Mouse (Mus musculus) neural tube, embryonic 13.5 days (tissue): ENCODE data around the gene Pdlim7. TPM values are rescaled to one million over a fixed set of nuclear protein-coding genes. Genes with fewer than 3 reads are reported as not detected.

Experiments used
- ATAC-seq: fragments of 200-750 bp; cut with Nextera tagmentation; 2 replicates; pipeline ENCODE4 v1.8.0; 2017; ENCODE audit warnings: low read depth, mild to moderate bottlenecking, moderate TSS enrichment, moderate library complexity
- H3K27ac ChIP-seq: fragments of 300-500 bp; sonication (generic); replicated peaks from 2 replicates; pipeline ENCODE4 v1.5.1; 2015; ENCODE audit warnings: moderate library complexity, mild to moderate bottlenecking, inconsistent platforms
- H3K27me3 ChIP-seq: fragments of 300-500 bp; sonication (generic); 2 replicates; pipeline ENCODE4 v1.6.1; 2015; ENCODE audit warnings: mild to moderate bottlenecking, inconsistent platforms
- H3K36me3 ChIP-seq: fragments of 300-500 bp; sonication (generic); 2 replicates; pipeline ENCODE4 v1.6.1; 2015; ENCODE audit warnings: mild to moderate bottlenecking, inconsistent platforms
- H3K4me1 ChIP-seq: fragments of 300-500 bp; sonication (generic); replicated peaks from 2 replicates; pipeline ENCODE4 v1.6.1; 2015; ENCODE audit warnings: inconsistent platforms
- H3K4me2 ChIP-seq: fragments of 300-500 bp; sonication (generic); 2 replicates; pipeline ENCODE4 v1.6.1; 2015; ENCODE audit warnings: inconsistent platforms, mild to moderate bottlenecking, moderate library complexity
- H3K4me3 ChIP-seq: fragments of 300-500 bp; sonication (generic); 2 replicates; pipeline ENCODE4 v1.5.1; 2015; ENCODE audit warnings: mild to moderate bottlenecking, inconsistent platforms
- H3K9ac ChIP-seq: fragments of 300-500 bp; sonication (generic); 2 replicates; pipeline ENCODE4 v1.6.1; 2015; ENCODE audit warnings: moderate library complexity, mild to moderate bottlenecking, inconsistent platforms
- H3K9me3 ChIP-seq: fragments of 300-500 bp; sonication (generic); 2 replicates; pipeline ENCODE4 v1.6.1; 2016; ENCODE audit warnings: inconsistent platforms
- WGBS: fragments of 180-500 bp; shearing (Covaris S2); methylation state at CpG from one replicate; pipeline ENCODE4 v1.1.7; 2015; 5-methylcytosine and 5-hydroxymethylcytosine counted together
- microRNA-seq: library from miRNA; unstranded; fragments of <30 nt; microRNA quantifications from one replicate; pipeline ENCODE4, GENCODE M21; 2016
- polyA plus RNA-seq: library from polyadenylated mRNA; unstranded; fragments of >200 nt; fragmentation: Nextera tagmentation; extraction: Ambion mirVana; gene quantifications from 2 replicates; pipeline ENCODE4 v1.2.1, GENCODE M21; 2015

Pdlim7 gene
- polyA plus RNA-seq, 1 experiment from 2014 or later, result 155 TPM

DNA sequence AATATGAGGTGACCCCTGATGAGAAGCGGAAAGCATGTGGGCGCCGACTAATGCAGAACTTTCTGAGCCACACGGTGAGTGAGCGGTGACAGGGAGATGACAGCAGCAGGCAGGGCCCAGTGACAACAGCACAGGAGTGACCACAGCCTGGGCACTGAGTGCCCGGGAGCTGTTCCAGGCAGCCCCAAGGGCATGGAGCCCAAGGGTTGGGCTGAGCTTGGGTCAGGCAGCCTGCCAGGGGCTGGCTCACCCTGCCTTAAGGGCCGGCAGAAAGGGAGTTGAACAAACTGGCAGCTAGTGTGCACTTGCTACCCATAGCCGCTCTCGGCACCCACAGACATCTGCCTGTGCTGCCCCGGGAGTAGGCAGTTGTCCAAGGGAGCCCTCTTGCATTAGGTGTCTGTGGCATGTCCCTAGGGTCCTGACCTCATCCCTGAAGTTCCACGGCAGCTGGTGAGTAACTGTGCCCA is 62.9 kb downstream of the Pdlim7 start:
- Histone ChIP-seq H3K4me2 (no peak overlapping the region), H3K27ac (no peak overlapping the region), H3K4me1 (peaks cover 29% of the 10 kb centered on the region), H3K4me3 (no peak overlapping the region), H3K27me3 (no peaks in the 10 kb centered on the region), H3K9me3 (no peaks in the 10 kb centered on the region), H3K36me3 (peaks cover 62% of the 10 kb centered on the region), H3K9ac (no peak overlapping the region)
- no peak for ATAC-seq
- 91% methylated on average over 11 of the region's 11 CpGs for WGBS

DNA sequence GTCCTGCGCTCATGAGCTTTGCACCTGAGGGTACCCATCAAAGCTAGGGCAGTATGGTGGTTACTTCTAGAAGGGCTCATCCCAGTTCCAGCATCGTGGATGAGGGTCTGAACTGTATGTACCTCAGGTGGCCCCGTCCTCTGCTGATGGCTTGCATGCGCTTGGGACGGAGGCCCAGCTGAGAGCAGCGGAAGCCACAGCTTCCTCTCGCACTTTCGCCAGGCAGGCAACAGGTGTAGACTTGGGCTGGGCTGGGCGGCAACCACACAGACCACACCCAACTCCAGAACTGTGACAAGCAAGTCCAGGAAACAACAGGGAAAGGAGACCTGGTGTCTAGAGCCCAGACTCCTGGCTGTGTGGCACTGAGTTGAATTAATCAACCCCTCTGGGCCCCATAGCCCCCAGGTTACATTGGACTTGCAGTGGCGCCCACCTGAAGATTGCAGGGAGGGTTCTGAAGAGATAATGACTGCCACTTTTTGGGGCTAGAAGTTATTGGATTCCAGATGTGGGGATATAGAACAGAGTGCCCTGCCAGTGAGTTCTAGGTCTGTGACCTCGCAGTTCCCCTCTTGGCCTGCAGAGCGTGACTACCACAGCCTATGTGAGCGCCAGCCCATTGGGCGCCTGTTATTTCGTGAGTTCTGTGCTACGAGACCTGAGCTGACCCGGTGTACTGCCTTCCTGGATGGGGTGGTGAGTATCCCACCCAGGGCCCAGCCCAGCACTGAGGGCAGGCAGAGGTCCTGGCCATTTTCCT is 63.6 kb downstream of the Pdlim7 start:
- WGBS, result 94% methylated on average over 17 of the region's 17 CpGs
- H3K9ac ChIP-seq, result no peak overlapping the region
- no peak overlapping the region for H3K4me2 ChIP-seq
- no peaks in the 10 kb centered on the region for H3K9me3 ChIP-seq
- no peak for ATAC-seq
- no peaks in the 10 kb centered on the region for H3K27me3 ChIP-seq
- peaks cover 29% of the 10 kb centered on the region for H3K4me1 ChIP-seq
- H3K27ac ChIP-seq, result no peak overlapping the region
- peaks cover 55% of the 10 kb centered on the region for H3K36me3 ChIP-seq
- H3K4me3 ChIP-seq, result no peak overlapping the region

DNA sequence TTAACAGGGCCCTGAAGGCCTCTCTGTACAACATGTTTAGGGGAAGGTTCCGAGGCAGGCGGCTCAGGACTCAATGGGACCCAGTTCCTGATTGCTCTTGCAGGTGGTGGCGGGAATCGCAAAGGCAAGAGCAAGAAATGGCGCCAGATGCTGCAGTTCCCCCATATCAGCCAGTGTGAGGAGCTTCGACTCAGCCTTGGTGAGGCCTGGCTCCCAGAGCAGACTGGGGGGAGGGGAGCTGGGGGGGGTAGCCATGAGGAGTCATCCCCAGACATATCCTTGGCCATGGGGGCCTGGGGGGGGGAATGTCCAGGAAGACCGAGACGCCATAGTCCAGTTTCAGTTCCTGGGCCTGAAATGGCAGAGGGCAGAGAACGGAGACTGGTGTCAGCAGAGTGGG is 64.3 kb downstream of the Pdlim7 start:
- H3K4me3 ChIP-seq, result no peak overlapping the region
- no peak overlapping the region for H3K4me2 ChIP-seq
- peaks cover 49% of the 10 kb centered on the region for H3K36me3 ChIP-seq
- no peaks in the 10 kb centered on the region for H3K9me3 ChIP-seq
- ATAC-seq, result no peak
- H3K9ac ChIP-seq, result no peak overlapping the region
- H3K4me1 ChIP-seq, result peaks cover 29% of the 10 kb centered on the region
- no peak overlapping the region for H3K27ac ChIP-seq
- 91% methylated on average over 9 of the region's 9 CpGs for WGBS
- no peaks in the 10 kb centered on the region for H3K27me3 ChIP-seq

DNA sequence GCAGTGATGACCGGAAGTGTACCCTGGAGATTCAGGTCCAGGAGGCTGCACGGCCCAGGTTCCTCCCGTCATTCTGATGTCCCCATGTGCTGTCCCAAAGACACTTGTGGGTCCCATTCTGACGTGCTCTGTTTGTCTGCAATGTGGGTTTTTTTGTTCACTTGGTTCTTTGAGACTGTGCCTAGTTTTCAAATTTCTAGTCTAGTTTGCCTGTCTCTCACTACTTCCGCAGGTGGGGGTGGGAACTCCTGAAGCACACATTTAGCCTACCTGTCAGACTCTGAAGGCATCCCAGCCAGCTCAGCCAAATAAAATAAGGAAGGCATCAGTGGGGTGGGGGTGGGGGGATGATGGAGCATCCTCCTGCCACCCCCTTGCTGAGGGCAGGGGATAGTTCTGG is 65.3 kb downstream of the Pdlim7 start:
- Histone ChIP-seq H3K4me2 (no peak overlapping the region), H3K9me3 (no peaks in the 10 kb centered on the region), H3K4me3 (no peak overlapping the region), H3K36me3 (peaks cover 39% of the 10 kb centered on the region), H3K4me1 (peaks cover 37% of the 10 kb centered on the region), H3K27ac (no peak overlapping the region), H3K9ac (0 out of 2 replicates have a peak overlapping the region, but pooled peaks have one; percentile 2), H3K27me3 (no peaks in the 10 kb centered on the region)
- no peak for ATAC-seq
- WGBS, result 86% methylated on average over 5 of the region's 5 CpGs

DNA sequence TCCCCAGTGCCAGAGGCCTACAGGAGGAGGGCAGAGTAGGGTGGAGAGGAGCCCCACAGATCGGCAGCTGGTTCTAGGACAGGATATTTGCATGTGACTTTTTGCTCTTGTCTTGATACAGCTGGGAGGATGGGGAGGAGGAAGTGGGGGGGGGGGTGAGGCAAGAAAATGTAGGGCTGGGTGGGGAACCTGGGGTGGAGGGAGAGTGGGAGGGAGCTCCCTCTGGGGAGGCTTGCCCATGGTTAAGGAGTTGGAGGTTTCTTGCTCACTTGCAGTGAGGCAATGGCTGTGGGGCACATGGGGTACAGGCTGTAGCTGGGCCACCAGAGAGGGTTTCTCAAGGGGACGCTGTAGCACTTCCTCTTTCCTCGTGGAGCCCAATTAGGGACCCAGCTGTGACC is 65.9 kb downstream of the Pdlim7 start:
- H3K4me3 ChIP-seq, result no peak overlapping the region
- H3K27ac ChIP-seq, result no peak overlapping the region
- peaks cover 37% of the 10 kb centered on the region for H3K4me1 ChIP-seq
- H3K36me3 ChIP-seq, result peaks cover 33% of the 10 kb centered on the region
- peak overlapping the region; percentile 95 for H3K9ac ChIP-seq
- no peaks in the 10 kb centered on the region for H3K9me3 ChIP-seq
- H3K4me2 ChIP-seq, result no peak overlapping the region
- no peak for ATAC-seq
- 55% methylated on average over 3 of the region's 3 CpGs for WGBS
- H3K27me3 ChIP-seq, result no peaks in the 10 kb centered on the region

DNA sequence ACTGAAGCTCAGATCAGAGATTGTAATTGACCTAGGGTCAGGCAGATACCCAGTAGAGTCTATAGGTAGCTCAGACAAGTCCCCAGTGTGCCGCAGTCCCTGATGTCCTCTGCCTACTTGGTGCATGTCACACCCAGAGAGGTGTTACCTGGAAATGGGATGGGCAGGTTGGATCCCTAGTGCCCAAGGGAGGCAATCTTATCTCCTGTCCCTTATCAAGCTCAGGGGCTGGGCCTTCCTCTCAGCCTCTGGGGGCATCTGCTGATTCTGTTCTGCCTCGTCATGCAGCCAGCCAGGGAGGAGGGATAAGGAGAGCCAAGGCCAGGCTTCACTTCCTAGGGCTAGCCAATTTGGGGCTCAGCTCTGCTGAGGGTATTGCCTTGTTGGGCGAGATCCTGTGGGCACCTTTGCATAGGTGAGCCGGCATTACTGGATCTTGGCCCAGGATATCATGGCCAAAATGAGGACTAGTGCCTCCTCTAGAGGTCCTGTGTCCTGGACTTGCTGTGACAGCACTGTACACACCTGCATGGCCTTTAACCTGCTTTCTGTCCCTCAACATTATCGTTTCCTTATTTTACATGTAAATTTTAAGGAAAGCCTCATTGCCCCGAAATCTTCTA is 66.9 kb downstream of the Pdlim7 start:
- Histone ChIP-seq H3K27ac (no peak overlapping the region), H3K4me3 (peak overlapping the region; percentile 90), H3K9ac (peak overlapping the region; percentile 95), H3K9me3 (no peaks in the 10 kb centered on the region), H3K4me1 (peaks cover 37% of the 10 kb centered on the region), H3K36me3 (peaks cover 23% of the 10 kb centered on the region), H3K27me3 (no peaks in the 10 kb centered on the region), H3K4me2 (peak overlapping the region; percentile 84)
- 86% methylated on average over 6 of the region's 6 CpGs for WGBS
- no peak for ATAC-seq

Small RNA genes lying within 50 kb of the gene (microRNA-seq; reads per million reads assigned to microRNA genes)
- not detected for gene Mir6943
- 54.8 reads per million, percentile 48 among the genes with 10 or more reads in this experiment for gene Mir6944
- gene Mir6945, result 1.6 reads per million, percentile 3 among the genes with 10 or more reads in this experiment

Other genes starting within 250 kb of the Pdlim7 start
- 288 and 299 TPM in 2 replicates for gene Prelid1, start 193.2 kb downstream of the Pdlim7 start, polyA plus RNA-seq
- gene Rab24, start 191.7 kb downstream of the Pdlim7 start, polyA plus RNA-seq, result 89.1 and 97.9 TPM in 2 replicates
- gene Mxd3, start 183.9 kb downstream of the Pdlim7 start, polyA plus RNA-seq, result 9.7 and 11.2 TPM in 2 replicates
- gene Lman2, start 150.9 kb downstream of the Pdlim7 start, polyA plus RNA-seq, result 56.6 and 59.4 TPM in 2 replicates
- 0.13 and 0.87 TPM in 2 replicates for gene Rgs14, start 143.9 kb downstream of the Pdlim7 start, polyA plus RNA-seq
- gene Slc34a1, start 115.5 kb downstream of the Pdlim7 start, polyA plus RNA-seq, result not detected in 2 replicates
- 0.83 TPM in 1 of 2 replicates, not detected in the other for gene Pfn3, start 98.4 kb downstream of the Pdlim7 start, polyA plus RNA-seq
- 0.25 TPM in 1 of 2 replicates, not detected in the other for gene F12, start 86.9 kb downstream of the Pdlim7 start, polyA plus RNA-seq
- 35.7 and 38.5 TPM in 2 replicates for gene Grk6, start 68.6 kb downstream of the Pdlim7 start, polyA plus RNA-seq
- 2.5 and 3.1 TPM in 2 replicates for gene Prr7, start 49.4 kb downstream of the Pdlim7 start, polyA plus RNA-seq
- gene Dbn1, start 25.6 kb downstream of the Pdlim7 start, polyA plus RNA-seq, result 574 and 615 TPM in 2 replicates
- 4.2 and 4.6 TPM in 2 replicates for gene Dok3, start 15.6 kb upstream of the Pdlim7 start, polyA plus RNA-seq
- gene Ddx41, start 23.0 kb upstream of the Pdlim7 start, polyA plus RNA-seq, result 51.6 and 54.4 TPM in 2 replicates
- 49.9 and 55.4 TPM in 2 replicates for gene Fam193b, start 57.4 kb upstream of the Pdlim7 start, polyA plus RNA-seq
- gene Tmed9, start 60.1 kb upstream of the Pdlim7 start, polyA plus RNA-seq, result 99.2 and 106 TPM in 2 replicates
- gene B4galt7, start 86.2 kb upstream of the Pdlim7 start, polyA plus RNA-seq, result 44.3 and 48.1 TPM in 2 replicates
- 111 TPM in 2 replicates for gene Caml, start 109.3 kb upstream of the Pdlim7 start, polyA plus RNA-seq
- 27.5 and 27.8 TPM in 2 replicates for gene Ddx46, start 121.4 kb upstream of the Pdlim7 start, polyA plus RNA-seq
- 69.7 and 73.4 TPM in 2 replicates for gene B230219D22Rik, start 179.4 kb upstream of the Pdlim7 start, polyA plus RNA-seq
- 132 and 144 TPM in 2 replicates for gene Txndc15, start 201.0 kb upstream of the Pdlim7 start, polyA plus RNA-seq
- 23.3 and 26.2 TPM in 2 replicates for gene Pcbd2, start 213.7 kb upstream of the Pdlim7 start, polyA plus RNA-seq